Mouse (Mus musculus): ENCODE measurements at regions not wholly inside any gene's neighbourhood (a gene's known extent, or its start where the extent isn't known, plus 50 kb on each side); places are given as distances from the start of the nearest gene placed in this dataset.

DNA sequence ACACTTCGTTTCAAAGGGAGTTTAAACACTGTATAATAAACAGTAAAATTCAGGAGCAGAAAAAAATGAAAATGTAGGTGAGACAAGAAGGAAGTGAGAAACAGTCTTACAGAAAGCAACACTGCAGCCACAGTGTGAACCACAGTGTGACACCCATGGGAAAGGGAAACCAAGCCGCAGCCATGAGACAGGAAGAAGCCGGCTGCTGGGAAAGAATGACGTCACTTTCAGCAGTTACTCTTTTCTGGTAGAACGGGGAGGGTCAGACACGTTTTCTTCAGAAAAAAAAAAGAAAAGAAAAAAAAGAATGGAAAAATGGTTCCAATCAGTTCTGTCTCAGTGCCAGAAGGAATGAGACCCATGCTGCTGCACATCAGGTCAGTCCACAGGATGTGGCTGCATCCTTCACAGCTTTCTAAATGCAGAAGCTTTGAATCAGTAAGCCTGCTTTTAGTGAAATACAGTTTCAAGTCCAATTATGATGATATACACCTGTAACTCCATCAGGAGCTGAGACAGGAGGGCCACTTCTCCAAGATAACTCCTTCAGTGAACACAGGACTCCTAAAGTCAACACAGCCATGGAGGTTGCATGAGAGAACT lies 331.2 kb upstream of the Lrrc3b start:
- no peaks in the 10 kb centered on the region for H3K9me3 ChIP-seq (replicated peaks)
- ATAC-seq (replicated peaks; ENCODE audit: low FRiP score), result no peak
- H3K4me3 ChIP-seq (replicated peaks), result no peak overlapping the region
- no peaks in the 10 kb centered on the region for H3K4me1 ChIP-seq
- no peak overlapping the region for H3K9ac ChIP-seq
- H3K27me3 ChIP-seq, result no peaks in the 10 kb centered on the region
- H3K36me3 ChIP-seq, result no peaks in the 10 kb centered on the region
- WGBS, result 73% methylated on average over 6 of the region's 6 CpGs
- no peak overlapping the region for H3K4me2 ChIP-seq
- no peak overlapping the region for H3K27ac ChIP-seq

DNA sequence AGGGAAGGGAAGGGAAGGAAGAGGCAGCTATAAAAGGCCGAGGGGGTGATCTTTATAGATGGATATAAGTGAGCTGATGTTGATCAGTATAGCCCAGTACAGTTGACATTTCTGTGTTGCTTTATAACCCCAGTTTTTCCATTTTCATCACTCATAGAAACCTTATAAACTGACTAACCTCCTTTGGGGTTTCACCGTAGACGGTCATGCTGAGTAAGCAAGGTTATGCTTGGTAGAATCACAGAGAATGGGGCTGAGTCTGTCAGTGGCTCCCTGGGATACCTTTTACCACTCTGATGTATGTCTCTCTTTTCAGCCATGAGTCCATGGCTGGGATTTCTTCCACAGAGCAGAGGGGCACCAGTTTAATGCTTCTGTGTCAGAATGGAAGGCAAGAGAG lies 345.9 kb upstream of the Lrrc3b start:
- Histone ChIP-seq H3K9ac (no peak overlapping the region), H3K27me3 (no peaks in the 10 kb centered on the region), H3K9me3 (replicated peaks) (no peaks in the 10 kb centered on the region), H3K4me2 (no peak overlapping the region), H3K36me3 (no peaks in the 10 kb centered on the region), H3K27ac (no peak overlapping the region), H3K4me3 (replicated peaks) (no peak overlapping the region), H3K4me1 (no peaks in the 10 kb centered on the region)
- WGBS, result 70% methylated on average over 3 of the region's 3 CpGs
- no peak for ATAC-seq (replicated peaks; ENCODE audit: low FRiP score)

- no peaks in the 10 kb centered on the region for H3K36me3 ChIP-seq
Observed at GRCm38 (mm10) chr14:15785230-15785629, 346.4 kb upstream of the Lrrc3b start.

DNA sequence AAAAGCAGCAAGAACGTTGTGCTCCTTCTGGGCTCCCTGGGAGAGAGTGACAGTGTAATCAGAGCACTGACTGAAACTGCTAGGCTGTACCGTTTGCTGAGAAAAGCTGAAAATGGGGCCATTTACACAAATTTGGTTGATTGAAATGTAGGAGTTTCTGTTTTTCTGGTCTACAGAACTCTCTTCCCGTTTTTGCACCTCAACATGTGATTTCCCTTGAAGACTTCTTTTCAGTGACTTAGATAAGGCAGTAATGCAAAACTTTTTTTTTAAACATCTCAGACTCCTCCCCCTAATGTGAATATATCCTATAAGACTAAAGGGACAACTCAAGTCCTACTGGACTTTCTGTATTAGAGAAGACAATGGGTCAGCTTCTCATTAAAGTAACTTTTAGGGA lies 356.9 kb upstream of the Lrrc3b start:
- no peak overlapping the region for H3K9ac ChIP-seq
- H3K4me3 ChIP-seq (replicated peaks), result no peak overlapping the region
- 69% methylated on average over 3 of the region's 3 CpGs for WGBS
- no peaks in the 10 kb centered on the region for H3K4me1 ChIP-seq
- H3K27ac ChIP-seq, result no peak overlapping the region
- no peak overlapping the region for H3K4me2 ChIP-seq
- no peaks in the 10 kb centered on the region for H3K36me3 ChIP-seq
- no peaks in the 10 kb centered on the region for H3K27me3 ChIP-seq
- H3K9me3 ChIP-seq (replicated peaks), result no peaks in the 10 kb centered on the region
- ATAC-seq (replicated peaks; ENCODE audit: low FRiP score), result no peak

More at GRCm38 (mm10) chr14:15785230-15785629, 346.4 kb upstream of the Lrrc3b start:
- Histone ChIP-seq H3K4me3 (replicated peaks) (no peak overlapping the region), H3K9ac (no peak overlapping the region), H3K4me1 (no peaks in the 10 kb centered on the region), H3K4me2 (no peak overlapping the region), H3K9me3 (replicated peaks) (no peaks in the 10 kb centered on the region), H3K27ac (no peak overlapping the region), H3K27me3 (no peaks in the 10 kb centered on the region)
- 83% methylated on average over 1 of the region's 1 CpGs for WGBS
- no peak for ATAC-seq (replicated peaks; ENCODE audit: low FRiP score)

GRCm38 (mm10) chr14:15797019-15797418 lies 358.2 kb upstream of the Lrrc3b start:
- H3K9me3 ChIP-seq (replicated peaks), result no peaks in the 10 kb centered on the region
- no peak overlapping the region for H3K27ac ChIP-seq
- no peak overlapping the region for H3K9ac ChIP-seq
- H3K27me3 ChIP-seq, result no peaks in the 10 kb centered on the region
- H3K36me3 ChIP-seq, result no peaks in the 10 kb centered on the region
- ATAC-seq (replicated peaks; ENCODE audit: low FRiP score), result no peak
- no peak overlapping the region for H3K4me2 ChIP-seq
- 51% methylated on average over 2 of the region's 2 CpGs for WGBS
- H3K4me3 ChIP-seq (replicated peaks), result no peak overlapping the region
- H3K4me1 ChIP-seq, result no peaks in the 10 kb centered on the region

- Histone ChIP-seq H3K4me3 (replicated peaks) (no peak overlapping the region), H3K27ac (no peak overlapping the region), H3K4me2 (no peak overlapping the region), H3K9ac (no peak overlapping the region), H3K36me3 (no peaks in the 10 kb centered on the region), H3K9me3 (replicated peaks) (no peaks in the 10 kb centered on the region), H3K4me1 (no peaks in the 10 kb centered on the region), H3K27me3 (no peaks in the 10 kb centered on the region)
- WGBS, result 70% methylated on average over 5 of the region's 5 CpGs
- ATAC-seq (replicated peaks; ENCODE audit: low FRiP score), result no peak
Observed at GRCm38 (mm10) chr14:15801477-15802099, 362.8 kb upstream of the Lrrc3b start.

DNA sequence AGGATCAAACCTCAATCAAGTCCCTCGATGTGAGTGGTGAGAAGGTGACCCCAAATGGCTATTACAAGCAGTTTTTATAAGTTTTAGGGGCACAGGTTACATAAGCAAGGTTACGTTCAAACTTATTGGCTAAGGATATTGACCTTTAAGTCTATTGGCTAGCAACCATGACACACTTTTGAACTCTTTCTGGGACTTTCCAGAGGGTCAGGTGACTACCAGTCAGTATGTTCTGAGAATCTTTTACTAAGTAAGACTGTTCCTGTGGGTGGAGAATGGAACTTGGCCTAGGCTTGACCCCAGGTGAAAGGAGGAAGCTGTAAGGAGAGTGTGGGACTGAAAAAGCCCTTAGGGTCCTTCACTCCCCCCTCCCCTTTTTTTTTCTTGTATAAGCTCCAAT lies 370.3 kb upstream of the Lrrc3b start:
- Histone ChIP-seq H3K27me3 (no peaks in the 10 kb centered on the region), H3K9ac (no peak overlapping the region), H3K4me3 (replicated peaks) (no peak overlapping the region), H3K9me3 (replicated peaks) (no peaks in the 10 kb centered on the region), H3K36me3 (no peaks in the 10 kb centered on the region), H3K4me1 (no peaks in the 10 kb centered on the region), H3K4me2 (no peak overlapping the region), H3K27ac (no peak overlapping the region)
- WGBS, result 72% methylated on average over 2 of the region's 2 CpGs
- ATAC-seq (replicated peaks; ENCODE audit: low FRiP score), result no peak

DNA sequence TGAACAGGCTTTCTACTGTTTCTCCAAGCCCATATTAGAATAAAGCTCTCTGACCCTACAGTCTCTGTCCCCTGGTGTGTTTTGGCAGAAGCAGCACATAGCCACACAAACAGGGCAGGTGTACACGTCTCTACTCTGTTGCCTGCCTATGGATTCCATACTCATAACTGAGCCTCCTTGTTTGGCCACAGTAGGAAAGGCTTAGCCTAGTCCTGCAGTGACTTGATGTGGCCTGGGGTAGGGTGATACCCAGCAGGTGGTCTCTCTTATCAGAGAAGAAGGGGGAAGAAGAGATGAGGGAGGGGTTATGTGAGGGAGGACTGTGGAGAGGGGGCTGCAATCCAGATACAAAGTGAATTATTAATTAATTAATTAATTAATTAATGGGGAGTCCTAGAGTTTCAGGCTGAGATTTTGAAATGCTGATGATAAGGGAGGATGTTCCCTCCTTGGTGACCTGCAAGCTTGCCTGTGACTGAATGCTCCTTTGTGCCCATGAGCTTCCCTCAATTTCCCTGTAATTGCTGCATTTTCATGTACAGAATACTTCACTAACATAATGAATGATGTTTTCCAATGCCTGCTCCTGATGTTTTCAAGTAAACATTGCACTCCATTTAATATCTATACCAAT lies 402.7 kb upstream of the Lrrc3b start:
- Histone ChIP-seq H3K27me3 (no peaks in the 10 kb centered on the region), H3K4me3 (replicated peaks) (no peak overlapping the region), H3K4me2 (no peak overlapping the region), H3K9ac (no peak overlapping the region), H3K36me3 (no peaks in the 10 kb centered on the region), H3K27ac (no peak overlapping the region), H3K4me1 (no peaks in the 10 kb centered on the region), H3K9me3 (replicated peaks) (no peaks in the 10 kb centered on the region)
- WGBS, result 93% methylated on average over 1 of the region's 1 CpGs
- no peak for ATAC-seq (replicated peaks; ENCODE audit: low FRiP score)

DNA sequence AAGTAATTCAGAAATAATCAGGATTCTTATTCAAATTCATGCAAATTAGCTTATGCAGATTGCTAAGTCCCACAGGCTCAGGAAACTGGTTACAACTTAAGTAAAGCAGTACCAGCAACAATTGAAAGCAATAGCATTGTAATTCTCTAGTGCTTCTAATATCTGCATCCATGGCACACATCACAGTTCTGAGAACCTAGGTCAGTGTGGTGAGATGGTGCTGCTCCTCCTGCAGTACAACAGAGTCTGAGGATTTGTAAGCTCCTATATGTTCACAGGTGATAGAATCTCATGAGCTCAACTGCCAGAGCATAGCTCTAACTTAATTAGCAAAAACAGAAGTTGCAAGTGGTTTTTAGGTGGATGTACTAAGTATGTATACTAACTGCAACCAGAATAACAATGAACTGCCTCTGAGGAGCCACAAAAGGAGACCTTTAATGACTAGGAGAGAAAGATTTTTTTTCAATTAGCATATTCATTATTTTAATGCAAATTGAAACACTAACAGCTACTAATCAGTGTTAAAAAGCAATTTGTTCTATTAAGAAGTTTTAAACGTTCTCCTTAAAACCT lies 403.3 kb upstream of the Lrrc3b start:
- Histone ChIP-seq H3K4me3 (replicated peaks) (no peak overlapping the region), H3K27ac (no peak overlapping the region), H3K4me2 (no peak overlapping the region), H3K27me3 (no peaks in the 10 kb centered on the region), H3K36me3 (no peaks in the 10 kb centered on the region), H3K9me3 (replicated peaks) (no peaks in the 10 kb centered on the region), H3K9ac (no peak overlapping the region), H3K4me1 (no peaks in the 10 kb centered on the region)
- WGBS, result 51% methylated on average over 1 of the region's 1 CpGs
- no peak for ATAC-seq (replicated peaks; ENCODE audit: low FRiP score)

GRCm38 (mm10) chr14:15868520-15868919 lies 380.6 kb upstream of the Ngly1 start:
- H3K27ac ChIP-seq, result no peak overlapping the region
- 76% methylated on average over 3 of the region's 3 CpGs for WGBS
- no peak overlapping the region for H3K4me3 ChIP-seq (replicated peaks)
- H3K4me2 ChIP-seq, result no peak overlapping the region
- no peaks in the 10 kb centered on the region for H3K36me3 ChIP-seq
- no peak overlapping the region for H3K9ac ChIP-seq
- no peaks in the 10 kb centered on the region for H3K9me3 ChIP-seq (replicated peaks)
- no peaks in the 10 kb centered on the region for H3K27me3 ChIP-seq
- ATAC-seq (replicated peaks; ENCODE audit: low FRiP score), result no peak
- no peaks in the 10 kb centered on the region for H3K4me1 ChIP-seq

DNA sequence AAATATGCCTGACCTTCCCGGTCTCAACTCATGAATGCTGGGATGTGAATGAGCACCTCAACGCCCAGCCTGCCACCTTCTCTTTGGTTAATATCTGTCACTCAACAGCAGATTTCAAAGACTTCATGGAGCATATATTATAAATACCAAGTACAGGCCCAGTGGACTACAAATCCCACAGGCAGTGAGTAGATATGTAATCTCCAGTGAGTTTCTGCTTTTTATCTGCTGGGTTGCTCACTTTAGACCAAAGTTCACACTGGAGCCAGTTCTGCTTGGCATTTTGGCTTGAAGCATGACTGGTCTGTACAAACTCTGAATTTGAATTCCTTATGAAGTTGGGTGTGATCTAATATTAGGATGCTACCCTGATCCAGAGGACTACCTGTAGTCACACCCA lies 377.1 kb upstream of the Ngly1 start:
- Histone ChIP-seq H3K27ac (no peak overlapping the region), H3K36me3 (no peaks in the 10 kb centered on the region), H3K4me2 (no peak overlapping the region), H3K27me3 (no peaks in the 10 kb centered on the region), H3K9ac (no peak overlapping the region), H3K9me3 (replicated peaks) (no peaks in the 10 kb centered on the region), H3K4me1 (no peaks in the 10 kb centered on the region), H3K4me3 (replicated peaks) (no peak overlapping the region)
- 90% methylated on average over 2 of the region's 2 CpGs for WGBS
- ATAC-seq (replicated peaks; ENCODE audit: low FRiP score), result no peak

DNA sequence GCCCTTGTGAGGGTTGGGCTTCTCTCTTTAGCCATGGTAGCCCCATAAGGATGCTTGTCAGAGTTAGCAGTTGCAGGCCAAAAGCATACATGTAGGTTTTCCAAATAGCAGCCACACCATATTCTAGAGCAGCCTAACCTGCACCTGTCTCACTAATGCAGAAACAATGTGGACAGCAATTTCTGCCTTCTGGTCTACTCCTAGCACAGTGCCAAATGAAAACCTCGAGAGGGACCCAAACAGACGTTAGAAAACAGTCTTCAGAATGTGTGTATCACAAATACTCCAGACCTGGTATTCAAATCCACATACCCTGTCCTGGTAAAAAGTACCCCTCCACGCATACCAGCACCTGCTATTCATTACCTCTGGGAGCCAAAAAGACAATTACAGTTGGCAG lies 368.9 kb upstream of the Ngly1 start:
- no peak for ATAC-seq (replicated peaks; ENCODE audit: low FRiP score)
- no peaks in the 10 kb centered on the region for H3K27me3 ChIP-seq
- H3K36me3 ChIP-seq, result no peaks in the 10 kb centered on the region
- no peaks in the 10 kb centered on the region for H3K4me1 ChIP-seq
- no peak overlapping the region for H3K9ac ChIP-seq
- WGBS, result 78% methylated on average over 3 of the region's 3 CpGs
- no peak overlapping the region for H3K4me2 ChIP-seq
- no peak overlapping the region for H3K27ac ChIP-seq
- no peaks in the 10 kb centered on the region for H3K9me3 ChIP-seq (replicated peaks)
- H3K4me3 ChIP-seq (replicated peaks), result no peak overlapping the region
